Mouse (Mus musculus) liver, embryonic 14.5 days (tissue): ENCODE data around the gene Stau1.

Experiments
- CTCF ChIP-seq: IDR thresholded peaks from 2 replicates; pipeline ENCODE4 v1.5.1; 2016; ENCODE audit warnings: antibody characterized with exemption, low read depth, control low read depth
- EP300 ChIP-seq: IDR thresholded peaks from 2 replicates; pipeline ENCODE4 v1.6.1; 2016; ENCODE audit warnings: antibody characterized with exemption, low read depth

DNA sequence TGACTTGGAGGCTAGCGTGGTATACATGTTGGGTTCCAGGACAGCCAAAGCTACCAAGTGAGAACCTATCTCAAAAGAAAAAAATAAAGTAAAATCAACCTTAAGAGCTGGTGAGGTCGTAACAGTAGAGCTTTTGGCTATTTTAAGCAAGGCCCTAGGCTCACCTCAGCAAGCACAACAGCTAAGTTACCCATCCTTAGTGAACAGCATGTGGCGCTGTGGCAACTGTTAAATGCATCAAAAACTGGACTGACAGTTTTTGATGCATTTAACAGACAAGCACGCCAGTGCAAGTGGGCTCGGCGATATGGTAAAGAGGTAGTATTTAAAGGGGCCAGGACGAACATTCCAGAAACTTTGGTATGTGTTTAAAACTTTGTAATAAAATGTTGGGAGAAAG lies 5.2 kb downstream of the Stau1 start:
- TF ChIP-seq CTCF (peak; percentile 44), EP300 (no peak)
